Mouse (Mus musculus) testis, adult 2 months (tissue): ENCODE measurements around the gene Ank3. TPM values are rescaled to one million over a fixed set of nuclear protein-coding genes. Genes with fewer than 3 reads are reported as not detected.

ENCODE experiments used
- H3K27ac ChIP-seq: fragments of 200-500 bp; 2 replicates; pipeline ENCODE4 v1.5.1; 2012; ENCODE audit warnings: low read depth, low read length; ENCODE audit not compliant: control insufficient read depth, insufficient read depth
- H3K27me3 ChIP-seq: fragments of 200-500 bp; 2 replicates; pipeline ENCODE4 v1.6.1; 2012; ENCODE audit warnings: mild to moderate bottlenecking, low read length, moderate library complexity; ENCODE audit not compliant: control insufficient read depth, insufficient read depth
- H3K36me3 ChIP-seq: fragments of 200-500 bp; 2 replicates; pipeline ENCODE4 v1.6.1; 2012; ENCODE audit warnings: mild to moderate bottlenecking, low read length; ENCODE audit not compliant: control insufficient read depth, insufficient read depth
- H3K4me1 ChIP-seq: fragments of 200-500 bp; 2 replicates; pipeline ENCODE4 v1.6.1; 2012; ENCODE audit warnings: low read length; ENCODE audit not compliant: control insufficient read depth, insufficient read depth
- H3K4me3 ChIP-seq: fragments of 200-500 bp; 2 replicates; pipeline ENCODE4 v1.5.1; 2012; ENCODE audit warnings: low read depth, mild to moderate bottlenecking, low read length, moderate library complexity, mixed read lengths; ENCODE audit not compliant: control insufficient read depth
- CTCF ChIP-seq: fragments of 200-500 bp; IDR thresholded peaks from 2 replicates; pipeline ENCODE4 v1.5.1; 2012; ENCODE audit warnings: low read depth, mild to moderate bottlenecking, inconsistent platforms, low read length, moderate library complexity; ENCODE audit not compliant: control insufficient read depth, insufficient read depth, insufficient replicate concordance
- POLR2A ChIP-seq: fragments of 200-500 bp; IDR thresholded peaks from 2 replicates; pipeline ENCODE4 v1.6.1; 2012; ENCODE audit warnings: low read depth, mild to moderate bottlenecking, inconsistent platforms, low read length, moderate library complexity; ENCODE audit not compliant: control insufficient read depth
- polyA plus RNA-seq: library from polyadenylated mRNA; depleted of rRNA; stranded (reverse); fragments of >200 nt; gene quantifications from 2 replicates; pipeline ENCODE4 v1.2.3, GENCODE M21; 2012

The Ank3 gene
- polyA plus RNA-seq, 1 experiment, result 3.4 TPM

GRCm38 (mm10) chr10:69366877-69367387 is 31.6 kb upstream of the Ank3 start:
- Histone ChIP-seq H3K4me3 (no peak overlapping the region), H3K36me3 (no peaks in the 10 kb centered on the region), H3K27ac (no peak overlapping the region), H3K4me1 (peaks cover 2% of the 10 kb centered on the region; the same call in 1 of the 2 replicates), H3K27me3 (no peaks in the 10 kb centered on the region)
- peak; percentile 50 for TF ChIP-seq CTCF
- no peak for TF ChIP-seq POLR2A

GRCm38 (mm10) chr10:69369321-69369720 is 29.3 kb upstream of the Ank3 start:
- H3K27ac ChIP-seq, result no peak overlapping the region
- no peaks in the 10 kb centered on the region for H3K27me3 ChIP-seq
- H3K4me3 ChIP-seq, result no peak overlapping the region
- H3K4me1 ChIP-seq, result peaks cover 2% of the 10 kb centered on the region; the same call in 1 of the 2 replicates
- TF ChIP-seq CTCF (no peak), POLR2A (no peak)
- no peaks in the 10 kb centered on the region for H3K36me3 ChIP-seq

GRCm38 (mm10) chr10:69371441-69371840 is 27.1 kb upstream of the Ank3 start:
- Histone ChIP-seq H3K4me3 (no peak overlapping the region), H3K36me3 (no peaks in the 10 kb centered on the region), H3K27me3 (no peaks in the 10 kb centered on the region), H3K27ac (no peak overlapping the region), H3K4me1 (no peaks in the 10 kb centered on the region)
- TF ChIP-seq POLR2A, result no peak
- TF ChIP-seq CTCF, result peak; percentile 95

- no peaks in the 10 kb centered on the region for H3K27me3 ChIP-seq
- H3K4me3 ChIP-seq, result no peak overlapping the region
- no peaks in the 10 kb centered on the region for H3K36me3 ChIP-seq
- no peak overlapping the region for H3K27ac ChIP-seq
- H3K4me1 ChIP-seq, result no peaks in the 10 kb centered on the region
- TF ChIP-seq POLR2A, result no peak
- no peak for TF ChIP-seq CTCF
These were observed 26.5 kb upstream of the Ank3 start for GRCm38 (mm10) chr10:69372061-69372460.

GRCm38 (mm10) chr10:69373796-69374550 is 24.6 kb upstream of the Ank3 start:
- no peaks in the 10 kb centered on the region for H3K4me1 ChIP-seq
- no peak for TF ChIP-seq POLR2A
- no peak for TF ChIP-seq CTCF
- no peaks in the 10 kb centered on the region for H3K27me3 ChIP-seq
- no peaks in the 10 kb centered on the region for H3K36me3 ChIP-seq
- H3K4me3 ChIP-seq, result no peak overlapping the region
- H3K27ac ChIP-seq, result no peak overlapping the region

GRCm38 (mm10) chr10:69375154-69375553 is 23.4 kb upstream of the Ank3 start:
- TF ChIP-seq CTCF (peak; percentile 87; the same call in 1 of the 2 replicates), POLR2A (no peak)
- Histone ChIP-seq H3K4me3 (no peak overlapping the region), H3K27ac (no peak overlapping the region), H3K4me1 (no peaks in the 10 kb centered on the region), H3K36me3 (no peaks in the 10 kb centered on the region), H3K27me3 (no peaks in the 10 kb centered on the region)

GRCm38 (mm10) chr10:69383186-69383585 is 15.4 kb upstream of the Ank3 start:
- Histone ChIP-seq H3K36me3 (no peaks in the 10 kb centered on the region), H3K4me1 (peaks cover 3% of the 10 kb centered on the region), H3K4me3 (no peak overlapping the region), H3K27me3 (no peaks in the 10 kb centered on the region), H3K27ac (no peak overlapping the region)
- TF ChIP-seq CTCF (no peak), POLR2A (no peak)

- H3K4me1 ChIP-seq, result peaks cover 3% of the 10 kb centered on the region
- H3K27me3 ChIP-seq, result no peaks in the 10 kb centered on the region
- no peak overlapping the region for H3K4me3 ChIP-seq
- H3K36me3 ChIP-seq, result no peaks in the 10 kb centered on the region
- no peak overlapping the region for H3K27ac ChIP-seq
- TF ChIP-seq CTCF, result no peak
- no peak for TF ChIP-seq POLR2A
These were observed 13.9 kb upstream of the Ank3 start for GRCm38 (mm10) chr10:69384640-69385039.
